Mouse (Mus musculus): ENCODE measurements at regions not wholly inside any gene's neighbourhood (a gene's known extent, or its start where the extent isn't known, plus 50 kb on each side); places are given as distances from the start of the nearest gene placed in this dataset.

GRCm38 (mm10) chr8:116837991-116838390, 83.3 kb downstream of the Cmc2 start:
- DNase-seq = no peak

GRCm38 (mm10) chr8:116832181-116832580, 89.1 kb downstream of the Cmc2 start:
- DNase-seq = peak; percentile 53 to 62

GRCm38 (mm10) chr8:116829631-116830030, 91.6 kb downstream of the Cmc2 start:
- no peak for DNase-seq

DNA sequence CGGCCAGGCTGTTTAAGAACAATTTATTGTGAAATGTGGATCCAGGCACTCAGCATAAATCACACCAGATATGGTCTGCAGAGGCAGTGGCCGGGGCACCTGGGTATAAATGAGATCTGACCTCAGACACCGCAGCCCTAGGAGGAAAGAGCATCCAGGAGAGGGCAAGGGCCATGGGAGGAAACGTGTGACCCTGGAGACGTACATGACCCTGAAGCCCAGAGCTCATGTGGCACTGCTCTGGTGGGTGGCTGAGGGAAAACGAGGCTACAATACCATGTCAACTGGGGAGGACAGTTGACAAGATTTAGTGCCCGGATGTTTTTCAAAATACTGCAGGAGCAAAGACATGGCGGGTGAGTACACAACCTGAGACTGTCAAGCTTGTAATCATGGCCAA, 93.0 kb downstream of the Cmc2 start:
- DNase-seq = no peak

- DNase-seq = no peak
Measured at GRCm38 (mm10) chr8:116827141-116827540, 94.1 kb downstream of the Cmc2 start.

DNA sequence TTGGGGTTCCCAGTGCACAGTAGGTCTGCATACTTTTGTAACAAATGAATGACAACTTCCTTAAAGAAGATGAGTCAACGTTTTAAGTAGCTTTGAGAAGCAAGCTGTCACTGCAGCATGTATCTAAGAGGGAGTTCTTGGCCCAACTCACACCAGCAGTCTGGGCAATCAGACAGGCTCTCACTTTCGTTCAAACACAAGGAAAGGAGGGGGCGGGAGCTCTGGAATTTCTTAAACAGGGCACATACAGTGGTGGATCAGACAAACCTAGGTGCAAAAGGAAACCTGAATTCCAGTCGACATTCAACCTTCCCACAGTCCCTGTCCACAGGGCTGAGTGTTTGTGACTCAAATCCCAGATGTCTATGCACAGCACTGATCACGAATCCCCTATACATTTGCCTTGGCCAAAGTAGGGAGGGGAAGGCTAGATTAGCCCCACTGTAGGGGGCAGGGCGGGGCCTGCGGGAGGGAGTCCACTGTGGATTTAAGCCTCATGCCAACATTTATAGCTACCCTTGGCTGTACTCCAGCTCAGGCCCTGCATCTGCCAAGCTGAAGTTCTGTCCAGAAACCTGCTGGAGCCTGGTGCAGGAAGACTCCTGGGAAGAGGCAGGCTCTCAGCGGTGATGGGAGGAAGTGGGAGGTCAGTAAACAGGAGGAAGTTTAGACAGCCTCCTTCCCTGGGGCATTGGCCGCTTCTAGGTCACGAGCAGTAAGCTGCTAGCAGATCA, 81.5 kb upstream of the Cdyl2 start:
- DNase-seq = peak; percentile 84 to 86

DNA sequence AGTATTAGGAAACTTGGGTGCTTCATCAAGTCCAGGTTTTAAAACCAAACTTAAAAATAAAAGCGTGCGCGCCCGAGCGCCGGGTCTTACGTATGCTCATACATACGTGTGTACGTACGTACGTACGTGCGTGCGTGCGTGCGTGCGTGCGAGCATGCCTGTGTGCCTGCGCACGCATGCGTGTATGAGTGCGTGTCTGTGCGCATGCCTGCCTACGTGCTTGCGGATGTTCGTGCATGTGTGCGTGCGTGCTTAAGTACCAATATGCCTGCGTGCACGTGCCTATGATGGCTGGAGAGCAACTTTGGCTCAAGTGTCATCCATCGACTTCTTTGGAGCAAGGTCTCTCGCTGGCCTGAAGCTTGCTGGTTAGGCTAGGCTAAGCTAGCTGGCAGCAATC, 68.5 kb upstream of the Cdyl2 start:
- no peak for DNase-seq

GRCm38 (mm10) chr8:116800636-116801035, 67.8 kb upstream of the Cdyl2 start:
- DNase-seq = no peak

- DNase-seq = no peak
Measured at GRCm38 (mm10) chr8:116798981-116799380, 66.2 kb upstream of the Cdyl2 start.

DNA sequence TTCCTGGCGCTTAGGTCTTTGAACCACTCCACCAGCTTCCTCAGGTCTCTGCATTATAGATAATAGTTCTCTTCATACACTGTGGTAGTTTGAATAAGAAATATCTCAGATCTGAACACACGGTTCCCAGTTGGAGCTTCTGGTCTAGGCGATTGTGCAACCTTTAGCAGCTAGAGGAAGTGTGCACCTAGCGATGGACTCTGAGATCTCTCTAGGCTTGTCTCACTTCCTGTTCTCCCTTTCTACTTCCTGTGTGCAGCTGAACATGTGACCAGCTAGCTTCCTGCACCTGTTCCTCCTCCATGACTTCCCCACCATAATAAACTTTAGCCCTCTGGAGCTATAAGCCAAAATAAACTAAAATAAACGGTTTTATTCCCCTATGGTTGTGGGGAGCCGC, 62.9 kb upstream of the Cdyl2 start:
- DNase-seq = no peak

- peak; percentile 81 to 85 for DNase-seq
Measured at GRCm38 (mm10) chr8:116793107-116793506, 60.3 kb upstream of the Cdyl2 start.

DNA sequence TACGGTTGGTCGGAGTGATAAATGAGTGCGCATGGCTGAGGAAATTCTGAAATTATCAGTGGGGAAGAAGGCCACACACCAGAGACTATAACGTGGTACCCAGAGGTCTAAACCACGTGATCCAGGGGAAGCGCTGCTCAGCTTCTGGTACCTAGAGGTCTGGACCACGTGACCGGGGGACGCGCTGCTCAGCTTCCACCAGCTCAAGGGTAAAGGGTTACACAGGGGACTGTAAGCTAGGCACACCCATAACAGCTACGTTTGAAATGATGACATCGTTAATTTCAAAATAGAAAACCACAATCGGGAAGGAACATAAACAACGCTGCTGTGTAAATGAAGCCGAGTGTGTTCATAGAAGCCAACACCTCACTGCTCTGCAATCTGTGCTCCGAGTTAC, 57.5 kb upstream of the Cdyl2 start:
- DNase-seq = no peak
